Mouse (Mus musculus): Measurements from ENCODE around the gene 0610009B22Rik. TPM values are rescaled to one million over a fixed set of nuclear protein-coding genes. Genes with fewer than 3 reads are reported as not detected.
A peak's percentile ranks its signal among the peaks of the same experiment; 100 is the strongest.
"Not testable (repeated sequence)": the region's sequence is repeated elsewhere in the genome, so short reads cannot be mapped to it uniquely, and the experiment has no call there.

The 0610009B22Rik gene
- total and polyA plus RNA-seq, 2 experiments from 2014 or later: 32.5 to 78.7 TPM

GRCm38 (mm10) chr11:51703379-51703998 lies 14.8 kb upstream of the 0610009B22Rik start:
- TF ChIP-seq CTCF (IDR thresholded peaks at IDR 0.05; ENCODE audit: low read depth): no peak
- no peak for DNase-seq
- 68% methylated on average over 10 of the region's 10 CpGs for WGBS

GRCm38 (mm10) chr11:51702831-51703230 lies 14.2 kb upstream of the 0610009B22Rik start:
- H3K4me1 ChIP-seq (ENCODE audit: insufficient read depth): no peaks in the 10 kb centered on the region
- WGBS: 52% methylated on average over 3 of the region's 3 CpGs
- ATAC-seq: no peak
- no peak overlapping the region for H3K9ac ChIP-seq
- TF ChIP-seq CTCF (IDR thresholded peaks at IDR 0.05; ENCODE audit: low read depth): no peak
- no peak overlapping the region for H3K27ac ChIP-seq (ENCODE audit: low read depth, low read length)
- no peak overlapping the region for H3K4me3 ChIP-seq (ENCODE audit: low read depth, low read length)
- DNase-seq: no peak
- H3K27me3 ChIP-seq (ENCODE audit: insufficient read depth, low read length): no peaks in the 10 kb centered on the region
- no peaks in the 10 kb centered on the region for H3K9me3 ChIP-seq (ENCODE audit: low read length)
- H3K4me2 ChIP-seq (ENCODE audit: low read depth): no peak overlapping the region
- H3K36me3 ChIP-seq (ENCODE audit: insufficient read depth): peaks cover 72% of the 10 kb centered on the region

More at GRCm38 (mm10) chr11:51703379-51703998, 14.8 kb upstream of the 0610009B22Rik start:
- peaks cover 73% of the 10 kb centered on the region for H3K36me3 ChIP-seq (ENCODE audit: insufficient read depth)
- H3K27ac ChIP-seq (ENCODE audit: low read depth, low read length): no peak overlapping the region
- no peak for ATAC-seq
- H3K4me2 ChIP-seq (ENCODE audit: low read depth): no peak overlapping the region
- no peak overlapping the region for H3K9ac ChIP-seq
- no peak overlapping the region for H3K4me3 ChIP-seq (ENCODE audit: low read depth, low read length)
- no peaks in the 10 kb centered on the region for H3K9me3 ChIP-seq (ENCODE audit: low read length)
- H3K27me3 ChIP-seq (ENCODE audit: insufficient read depth, low read length): no peaks in the 10 kb centered on the region
- H3K4me1 ChIP-seq (ENCODE audit: insufficient read depth): no peaks in the 10 kb centered on the region

GRCm38 (mm10) chr11:51694984-51695383 lies 6.3 kb upstream of the 0610009B22Rik start:
- Histone ChIP-seq H3K27ac (ENCODE audit: low read depth, low read length) (no peak overlapping the region), H3K9ac (no peak overlapping the region), H3K9me3 (ENCODE audit: low read length) (no peaks in the 10 kb centered on the region), H3K4me3 (ENCODE audit: low read depth, low read length) (no peak overlapping the region), H3K36me3 (ENCODE audit: insufficient read depth) (peaks cover 39% of the 10 kb centered on the region), H3K27me3 (ENCODE audit: insufficient read depth, low read length) (no peaks in the 10 kb centered on the region), H3K4me2 (ENCODE audit: low read depth) (no peak overlapping the region), H3K4me1 (ENCODE audit: insufficient read depth) (no peaks in the 10 kb centered on the region)
- DNase-seq (no peak), ATAC-seq (no peak)
- TF ChIP-seq CTCF (IDR thresholded peaks at IDR 0.05; ENCODE audit: low read depth): no peak
- WGBS: 93% methylated on average over 3 of the region's 3 CpGs

- H3K4me2 ChIP-seq (ENCODE audit: low read depth); H3K4me3 ChIP-seq (ENCODE audit: low read depth, low read length); H3K27me3 ChIP-seq (ENCODE audit: insufficient read depth, low read length); H3K27ac ChIP-seq (ENCODE audit: low read depth, low read length); H3K9ac ChIP-seq; H3K9me3 ChIP-seq (ENCODE audit: low read length); DNase-seq; H3K4me1 ChIP-seq (ENCODE audit: insufficient read depth); ATAC-seq: not testable (repeated sequence)
- H3K36me3 ChIP-seq (ENCODE audit: insufficient read depth): peaks cover 14% of the 10 kb centered on the region; the same call in 1 of the 2 replicates
- WGBS: 96% methylated on average over 1 of the region's 3 CpGs
These were observed 1.9 kb upstream of the 0610009B22Rik start for GRCm38 (mm10) chr11:51690597-51690996.

GRCm38 (mm10) chr11:51689343-51689742 lies 669 bp upstream of the 0610009B22Rik start:
- DNase-seq (no peak), ATAC-seq (no peak)
- H3K4me2 ChIP-seq (ENCODE audit: low read depth): peak overlapping the region; percentile 48
- TF ChIP-seq CTCF (IDR thresholded peaks at IDR 0.05; ENCODE audit: low read depth): no peak
- H3K9me3 ChIP-seq (ENCODE audit: low read length): no peaks in the 10 kb centered on the region
- no peaks in the 10 kb centered on the region for H3K27me3 ChIP-seq (ENCODE audit: insufficient read depth, low read length)
- peak overlapping the region; percentile 69 for H3K4me3 ChIP-seq (ENCODE audit: low read depth, low read length)
- H3K4me1 ChIP-seq (ENCODE audit: insufficient read depth): no peaks in the 10 kb centered on the region
- peaks cover 14% of the 10 kb centered on the region; the same call in 1 of the 2 replicates for H3K36me3 ChIP-seq (ENCODE audit: insufficient read depth)
- peak overlapping the region; percentile 82 for H3K9ac ChIP-seq
- H3K27ac ChIP-seq (ENCODE audit: low read depth, low read length): peak overlapping the region; percentile 99
- WGBS: 22% methylated on average over 6 of the region's 6 CpGs

GRCm38 (mm10) chr11:51681976-51682374 lies 6.7 kb downstream of the 0610009B22Rik start:
- no peak for ATAC-seq
- 45% methylated on average over 8 of the region's 8 CpGs for WGBS
- H3K9ac ChIP-seq: no peak overlapping the region
- no peak overlapping the region for H3K4me3 ChIP-seq (ENCODE audit: low read depth, low read length)
- peaks cover 4% of the 10 kb centered on the region; the same call in 1 of the 2 replicates for H3K36me3 ChIP-seq (ENCODE audit: insufficient read depth)
- no peaks in the 10 kb centered on the region for H3K9me3 ChIP-seq (ENCODE audit: low read length)
- TF ChIP-seq CTCF (IDR thresholded peaks at IDR 0.05; ENCODE audit: low read depth): no peak
- no peak overlapping the region for H3K4me2 ChIP-seq (ENCODE audit: low read depth)
- no peaks in the 10 kb centered on the region for H3K4me1 ChIP-seq (ENCODE audit: insufficient read depth)
- H3K27me3 ChIP-seq (ENCODE audit: insufficient read depth, low read length): no peaks in the 10 kb centered on the region
- H3K27ac ChIP-seq (ENCODE audit: low read depth, low read length): no peak overlapping the region
- no peak for DNase-seq

GRCm38 (mm10) chr11:51681324-51681975 lies 7.2 kb downstream of the 0610009B22Rik start:
- TF ChIP-seq CTCF (IDR thresholded peaks at IDR 0.05; ENCODE audit: low read depth): peak; percentile 91

More at GRCm38 (mm10) chr11:51681324-51681975, 7.2 kb downstream of the 0610009B22Rik start:
- H3K9ac ChIP-seq: no peak overlapping the region
- H3K9me3 ChIP-seq (ENCODE audit: low read length): no peaks in the 10 kb centered on the region
- 33% methylated on average over 13 of the region's 13 CpGs for WGBS
- peaks cover 4% of the 10 kb centered on the region; the same call in 1 of the 2 replicates for H3K36me3 ChIP-seq (ENCODE audit: insufficient read depth)
- H3K4me1 ChIP-seq (ENCODE audit: insufficient read depth): no peaks in the 10 kb centered on the region
- H3K27me3 ChIP-seq (ENCODE audit: insufficient read depth, low read length): no peaks in the 10 kb centered on the region
- ATAC-seq (no peak), DNase-seq (peak; percentile 84)
- no peak overlapping the region for H3K27ac ChIP-seq (ENCODE audit: low read depth, low read length)
- H3K4me3 ChIP-seq (ENCODE audit: low read depth, low read length): no peak overlapping the region
- H3K4me2 ChIP-seq (ENCODE audit: low read depth): no peak overlapping the region

All from forebrain, postnatal 0 days (tissue).